Mouse (Mus musculus): ENCODE data around the gene Carmil3. TPM values are rescaled to one million over a fixed set of nuclear protein-coding genes. Genes with fewer than 3 reads are reported as not detected.

Carmil3 gene
- polyA plus RNA-seq, 3 experiments from 2014 or later = not detected

DNA sequence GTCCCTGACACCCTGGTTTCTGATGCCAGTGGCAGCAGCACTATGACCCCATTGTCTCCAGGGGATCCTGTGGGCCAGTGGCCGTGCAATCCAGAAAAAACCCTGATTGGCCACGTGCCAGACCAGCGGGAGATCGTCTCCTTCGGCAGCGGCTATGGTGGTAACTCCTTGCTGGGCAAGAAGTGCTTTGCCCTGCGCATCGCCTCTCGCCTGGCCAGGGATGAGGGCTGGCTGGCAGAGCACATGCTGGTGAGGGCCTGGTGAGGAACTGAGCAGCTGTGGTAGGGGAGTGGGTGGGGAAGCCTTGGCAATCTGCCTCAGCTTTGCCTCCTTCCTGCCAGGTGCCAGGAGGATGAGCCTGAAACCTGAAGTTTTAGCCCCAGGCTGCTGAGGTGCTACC, 53.9 kb downstream of the Carmil3 start:
- no peak for ATAC-seq

DNA sequence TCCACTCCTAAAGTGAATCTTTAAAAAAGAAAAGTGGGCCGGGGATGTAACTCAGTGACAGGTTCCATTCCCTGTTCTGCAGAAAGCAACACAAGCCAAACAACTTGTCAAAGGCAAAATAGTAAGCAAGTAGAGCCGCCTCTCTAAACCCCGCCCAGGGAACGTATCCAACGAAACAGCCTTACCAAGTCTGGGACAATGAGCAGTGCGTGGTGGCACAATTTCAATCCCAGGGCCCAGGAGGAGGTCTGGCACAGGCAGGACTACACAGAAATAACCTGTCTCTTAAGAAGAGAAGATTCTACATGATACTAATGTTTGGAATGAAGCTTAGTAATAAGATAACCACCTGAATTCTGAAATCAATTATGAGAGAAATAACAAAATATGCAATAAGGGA, 59.7 kb downstream of the Carmil3 start:
- no peak for ATAC-seq

- no peak for ATAC-seq
Measured at GRCm38 (mm10) chr14:55551347-55551746, 60.9 kb downstream of the Carmil3 start.

DNA sequence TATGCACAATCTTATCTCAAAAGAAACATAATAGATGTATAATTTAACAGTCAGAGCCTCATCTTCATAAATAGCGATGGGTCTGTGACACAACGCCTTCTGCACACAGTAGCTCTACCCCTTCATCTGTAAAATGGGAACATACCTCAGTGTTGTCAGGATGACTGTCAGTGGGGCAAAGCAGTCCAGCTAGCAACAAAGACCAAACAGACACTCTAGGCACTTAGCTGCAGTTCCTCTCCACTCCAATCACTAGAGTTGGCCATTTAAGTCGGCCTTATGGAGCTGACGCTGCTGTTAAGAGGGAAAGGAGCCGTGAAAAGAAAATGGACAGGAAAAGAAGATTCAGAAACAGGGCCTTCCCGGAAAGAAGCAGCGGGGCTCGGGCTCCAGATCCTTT, 61.3 kb downstream of the Carmil3 start:
- no peak for ATAC-seq

DNA sequence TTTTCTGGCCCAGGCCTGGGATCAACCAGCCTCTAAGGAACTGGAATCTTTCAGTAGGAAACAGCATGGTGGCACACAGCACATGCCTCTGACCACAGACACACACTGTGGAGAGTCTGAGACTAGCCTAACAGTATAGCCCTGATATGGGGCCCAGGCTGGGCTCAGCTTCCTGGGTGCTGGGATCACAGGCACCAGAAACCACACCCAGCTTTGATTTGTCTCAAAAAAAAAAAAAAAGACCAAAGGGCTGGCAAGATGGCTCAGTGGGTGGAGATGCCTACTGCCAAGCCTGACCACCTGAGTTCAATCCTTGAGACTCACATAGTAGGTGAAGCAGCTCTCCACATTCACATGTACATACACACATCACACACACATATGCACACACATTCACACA, 64.2 kb downstream of the Carmil3 start:
- ATAC-seq = no peak

DNA sequence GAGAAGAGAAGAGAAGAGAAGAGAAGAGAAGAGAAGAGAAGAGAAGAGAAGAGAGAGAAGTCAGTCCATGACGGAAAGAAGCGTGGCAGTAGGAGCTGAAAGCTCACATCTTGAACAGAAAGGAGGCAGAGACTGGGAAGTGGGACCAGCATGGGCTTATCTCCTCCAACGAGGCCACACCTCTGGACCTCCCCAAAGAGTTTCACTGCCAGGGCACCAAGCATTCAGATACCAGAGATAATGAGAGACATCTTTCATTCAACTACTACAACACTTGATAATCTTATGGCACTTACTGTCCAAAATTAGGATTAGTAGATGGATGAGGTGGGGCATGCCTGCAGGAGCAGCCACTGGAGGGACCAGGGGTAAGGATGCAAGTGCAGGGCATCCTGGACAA, 65.3 kb downstream of the Carmil3 start:
- ATAC-seq = no peak

DNA sequence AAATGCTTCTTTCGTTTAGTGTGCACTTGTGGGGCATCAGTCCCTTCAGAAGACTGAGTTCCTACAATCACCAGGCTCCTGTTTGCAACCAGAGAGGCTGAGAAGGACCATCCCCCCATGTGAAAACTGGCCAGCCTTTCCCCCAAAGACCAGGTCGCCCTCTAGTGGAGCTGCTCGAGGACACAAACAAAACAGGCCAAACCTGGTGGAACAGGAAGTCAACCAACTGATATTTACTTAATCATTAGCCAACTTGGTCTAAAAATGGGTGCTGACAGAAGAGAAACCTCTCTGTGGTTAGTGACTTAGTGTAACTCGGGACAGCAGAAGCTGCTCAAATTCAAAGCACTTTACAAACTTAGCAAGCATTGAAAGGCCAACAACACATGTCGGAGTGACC, 66.6 kb downstream of the Carmil3 start:
- peak; percentile 19 for ATAC-seq

DNA sequence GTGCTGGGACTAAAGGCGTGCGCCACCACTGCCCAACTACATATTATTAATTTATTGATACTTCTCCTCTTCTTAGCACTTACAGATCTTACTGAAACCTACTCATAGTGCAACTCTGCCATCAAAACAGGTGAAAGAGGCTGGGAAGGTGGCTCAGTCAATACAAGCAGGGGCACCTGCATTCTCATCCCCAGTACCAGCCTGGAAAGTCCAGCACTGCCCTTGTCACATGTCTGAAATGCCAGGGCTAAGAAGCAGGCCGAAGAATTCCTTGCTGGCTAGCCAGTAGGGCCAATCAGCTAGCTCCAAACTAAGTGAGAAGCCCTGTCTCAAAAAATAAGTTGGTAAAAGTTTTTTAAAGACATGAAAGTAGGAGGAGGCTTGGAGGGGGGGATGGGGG, 67.1 kb downstream of the Carmil3 start:
- no peak for ATAC-seq

Other genes with a start within 250 kb of the Carmil3 start
- gene Dhrs4, start 11.9 kb upstream of the Carmil3 start, polyA plus RNA-seq (2017; shearing (Covaris generic)) = 10 to 100 TPM; 37.3 to 38.7 (median 37.4) TPM
- gene Cpne6, start 19.8 kb downstream of the Carmil3 start, polyA plus RNA-seq (2017; shearing (Covaris generic)) = not detected
- gene Nrl, start 34.3 kb downstream of the Carmil3 start, polyA plus RNA-seq (2017; shearing (Covaris generic)) = under 1 TPM in 1 of 3 experiments, not detected in 2; 0.08 TPM
- gene Pck2, start 49.6 kb downstream of the Carmil3 start, polyA plus RNA-seq (2017; shearing (Covaris generic)) = 10 to 100 TPM; 31.9 to 37.5 (median 35.9) TPM
- 100 to 1,000 TPM in 1 of 3 experiments, 10 to 100 TPM in 2; 73.9 to 107 (median 81.0) TPM for gene Dcaf11, start 69.4 kb downstream of the Carmil3 start, polyA plus RNA-seq (2017; shearing (Covaris generic))
- 1 to 10 TPM; 1.4 to 3.2 (median 3.2) TPM for gene A730061H03Rik, start 69.8 kb downstream of the Carmil3 start, polyA plus RNA-seq (2017; shearing (Covaris generic))
- gene Fitm1, start 85.0 kb downstream of the Carmil3 start, polyA plus RNA-seq (2017; shearing (Covaris generic)) = not detected
- gene Psme1, start 87.5 kb downstream of the Carmil3 start, polyA plus RNA-seq (2017; shearing (Covaris generic)) = 100 to 1,000 TPM; 667 to 812 (median 693) TPM
- 10 to 100 TPM; 19.1 to 25.6 (median 23.3) TPM for gene Emc9, start 94.7 kb downstream of the Carmil3 start, polyA plus RNA-seq (2017; shearing (Covaris generic))
- 1,000 to 10,000 TPM in 1 of 3 experiments, 100 to 1,000 TPM in 2; 828 to 1,360 (median 869) TPM for gene Psme2, start 100.5 kb downstream of the Carmil3 start, polyA plus RNA-seq (2017; shearing (Covaris generic))
- gene Rnf31, start 101.1 kb downstream of the Carmil3 start, polyA plus RNA-seq (2017; shearing (Covaris generic)) = 10 to 100 TPM; 26.7 to 37.2 (median 35.3) TPM
- 100 to 1,000 TPM; 120 to 174 (median 141) TPM for gene Irf9, start 112.9 kb downstream of the Carmil3 start, polyA plus RNA-seq (2017; shearing (Covaris generic))
- gene Rec8, start 127.4 kb downstream of the Carmil3 start, polyA plus RNA-seq (2017; shearing (Covaris generic)) = 1 to 10 TPM in 2 of 3 experiments, not detected in 1; 2.7 to 4.0 TPM
- 10 to 100 TPM; 21.1 to 39.8 (median 36.3) TPM for gene Ipo4, start 145.3 kb downstream of the Carmil3 start, polyA plus RNA-seq (2017; shearing (Covaris generic))
- gene Gm49378, start 147.2 kb downstream of the Carmil3 start, polyA plus RNA-seq (2017; shearing (Covaris generic)) = 1 to 10 TPM in 2 of 3 experiments, under 1 TPM in 1; 0.44 to 2.8 (median 2.5) TPM
- gene Tm9sf1, start 153.2 kb downstream of the Carmil3 start, polyA plus RNA-seq (2017; shearing (Covaris generic)) = 10 to 100 TPM; 36.3 to 45.0 (median 39.3) TPM
- gene Tssk4, start 159.5 kb downstream of the Carmil3 start, polyA plus RNA-seq (2017; shearing (Covaris generic)) = 1 to 10 TPM in 2 of 3 experiments, under 1 TPM in 1; 0.68 to 2.2 (median 1.2) TPM
- gene Mdp1, start 169.9 kb downstream of the Carmil3 start, polyA plus RNA-seq (2017; shearing (Covaris generic)) = 100 to 1,000 TPM in 1 of 3 experiments, 10 to 100 TPM in 2; 89.2 to 101 (median 95.6) TPM
- 10 to 100 TPM; 25.8 to 33.9 (median 29.9) TPM for gene Gmpr2, start 181.3 kb downstream of the Carmil3 start, polyA plus RNA-seq (2017; shearing (Covaris generic))
- gene Nedd8, start 181.5 kb downstream of the Carmil3 start, polyA plus RNA-seq (2017; shearing (Covaris generic)) = 100 to 1,000 TPM; 335 to 412 (median 375) TPM
- gene Tinf2, start 191.2 kb downstream of the Carmil3 start, polyA plus RNA-seq (2017; shearing (Covaris generic)) = 10 to 100 TPM; 26.4 to 30.7 (median 30.2) TPM
- not detected for gene Tgm1, start 223.3 kb downstream of the Carmil3 start, polyA plus RNA-seq (2017; shearing (Covaris generic))
- 10 to 100 TPM; 40.8 to 75.9 (median 62.1) TPM for gene Rabggta, start 231.6 kb downstream of the Carmil3 start, polyA plus RNA-seq (2017; shearing (Covaris generic))

Data from inflammation-experienced regulatory T-cells, adult 6 months (primary cell).